Mouse (Mus musculus) liver, adult (tissue): ENCODE results near the gene Coro1a.

Experiments
- GATA4 ChIP-seq: IDR thresholded peaks from 2 replicates; pipeline ENCODE4 v1.6.1; 2014; ENCODE audit warnings: mild to moderate bottlenecking, low read length; ENCODE audit not compliant: insufficient replicate concordance

Gene Coro1a

DNA sequence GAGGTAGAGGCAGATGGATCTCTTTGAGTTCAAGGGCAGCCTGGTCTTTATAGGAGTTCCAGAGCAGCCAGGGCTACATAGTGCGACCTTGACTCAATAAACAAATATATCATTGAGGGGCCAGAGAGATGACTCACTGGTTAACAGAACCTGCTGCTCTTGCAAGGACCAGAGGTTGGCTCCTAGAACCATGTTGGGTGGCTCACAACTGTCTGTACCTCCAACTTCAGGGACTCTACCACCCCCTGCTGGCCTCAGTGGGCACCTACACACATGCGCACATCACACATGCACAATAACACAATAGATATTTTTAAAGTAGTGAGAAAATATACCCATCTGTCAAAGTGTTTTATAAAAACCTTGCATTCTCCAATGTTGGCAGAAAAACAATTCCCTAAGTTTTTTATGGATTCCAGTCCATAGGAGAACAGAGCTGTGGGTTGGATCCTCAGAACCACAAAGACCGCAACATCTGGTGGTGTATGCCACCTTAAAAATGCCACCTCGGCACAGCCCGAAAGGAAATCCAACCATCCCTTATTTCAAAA lies 11.3 kb upstream of the Coro1a start:
- TF ChIP-seq GATA4: no peak

- TF ChIP-seq GATA4: no peak
Observed at GRCm38 (mm10) chr7:126717566-126717965, 10.0 kb upstream of the Coro1a start.

DNA sequence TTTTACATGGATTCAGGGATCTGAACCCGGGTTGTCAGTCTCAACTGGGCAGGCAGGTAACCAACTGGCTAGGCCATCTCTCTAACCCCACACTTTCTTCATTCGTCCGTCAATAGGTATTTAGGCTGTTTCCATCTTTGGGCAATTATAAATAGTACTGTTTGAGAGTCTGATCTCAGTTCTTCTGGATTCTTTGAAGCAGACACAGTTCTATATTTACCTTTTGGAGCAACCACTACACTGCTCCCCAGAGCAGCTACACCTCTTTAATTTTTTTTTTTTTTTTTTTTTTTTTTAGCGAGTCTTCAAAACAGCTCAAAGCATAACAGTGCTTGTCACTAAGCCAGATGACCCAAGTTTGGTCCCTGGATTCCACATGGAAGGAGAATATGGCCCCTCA lies 8.1 kb upstream of the Coro1a start:
- TF ChIP-seq GATA4: no peak

GRCm38 (mm10) chr7:126711910-126712309 lies 4.3 kb upstream of the Coro1a start:
- no peak for TF ChIP-seq GATA4

DNA sequence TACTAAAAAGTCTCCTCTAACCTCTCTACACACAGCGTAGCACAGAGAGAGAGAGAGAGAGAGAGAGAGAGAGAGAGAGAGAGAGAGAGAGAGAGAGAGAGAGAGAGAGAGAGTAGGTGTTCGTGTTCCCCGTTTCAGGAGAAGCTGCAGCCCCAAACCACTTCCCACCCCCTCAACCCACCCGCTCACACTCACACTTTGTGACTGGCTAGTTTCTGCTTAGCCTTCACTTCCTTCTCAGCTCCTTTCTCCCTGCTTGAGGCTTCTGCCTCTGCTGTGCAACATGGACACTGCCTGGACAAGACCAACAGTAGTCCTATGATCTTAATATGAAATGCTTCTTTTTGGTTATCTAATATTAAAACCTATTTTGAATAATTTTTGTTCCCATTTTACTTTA lies 2.7 kb upstream of the Coro1a start:
- no peak for TF ChIP-seq GATA4

- no peak for TF ChIP-seq GATA4
Observed at GRCm38 (mm10) chr7:126708175-126708952, 777 bp upstream of the Coro1a start.

DNA sequence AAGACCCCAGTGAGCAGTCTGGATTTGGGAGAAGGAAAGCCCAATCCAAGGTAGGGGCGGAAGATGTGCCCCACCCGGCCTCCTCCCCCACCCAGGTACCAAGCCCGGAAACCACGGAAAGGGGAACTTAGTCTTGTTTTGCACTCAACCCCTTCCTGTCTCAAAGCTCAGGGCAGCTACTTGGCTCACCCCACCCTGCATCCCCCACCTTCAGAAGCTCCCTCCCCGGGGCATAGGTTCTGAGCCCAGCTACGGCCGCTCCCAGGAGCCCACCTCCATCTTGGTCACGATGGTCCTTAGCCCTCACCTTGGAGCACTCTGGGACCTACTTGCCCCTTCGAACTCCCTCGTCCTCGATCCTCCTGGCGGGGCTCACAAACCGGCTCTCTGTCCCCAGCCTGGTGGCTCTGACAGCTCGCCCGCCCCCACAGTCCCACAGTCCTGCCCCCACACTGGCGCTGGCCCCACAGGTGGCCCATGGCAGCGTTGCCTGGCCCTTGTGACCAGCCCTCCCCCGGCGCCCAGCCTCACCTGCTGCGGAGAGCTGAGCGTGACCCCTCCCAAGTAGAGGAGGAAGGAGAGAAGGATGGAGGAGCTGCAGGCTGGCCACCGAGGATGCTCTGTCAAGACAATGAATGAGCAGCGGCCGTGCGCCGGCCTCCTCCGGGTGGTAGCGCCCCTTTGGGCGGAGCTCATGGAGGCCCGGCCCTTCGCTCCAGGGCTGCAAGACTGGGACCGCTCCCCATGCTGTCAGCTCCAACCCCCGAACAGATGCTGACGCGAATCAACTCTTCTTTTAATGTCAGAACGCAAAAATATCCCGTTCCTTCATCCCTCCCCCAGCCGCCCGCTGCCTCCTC lies 3.2 kb downstream of the Coro1a start:
- TF ChIP-seq GATA4: no peak

- TF ChIP-seq GATA4: no peak
Observed at GRCm38 (mm10) chr7:126703757-126704077, 3.9 kb downstream of the Coro1a start.

GRCm38 (mm10) chr7:126702861-126703756 lies 4.5 kb downstream of the Coro1a start:
- no peak for TF ChIP-seq GATA4

DNA sequence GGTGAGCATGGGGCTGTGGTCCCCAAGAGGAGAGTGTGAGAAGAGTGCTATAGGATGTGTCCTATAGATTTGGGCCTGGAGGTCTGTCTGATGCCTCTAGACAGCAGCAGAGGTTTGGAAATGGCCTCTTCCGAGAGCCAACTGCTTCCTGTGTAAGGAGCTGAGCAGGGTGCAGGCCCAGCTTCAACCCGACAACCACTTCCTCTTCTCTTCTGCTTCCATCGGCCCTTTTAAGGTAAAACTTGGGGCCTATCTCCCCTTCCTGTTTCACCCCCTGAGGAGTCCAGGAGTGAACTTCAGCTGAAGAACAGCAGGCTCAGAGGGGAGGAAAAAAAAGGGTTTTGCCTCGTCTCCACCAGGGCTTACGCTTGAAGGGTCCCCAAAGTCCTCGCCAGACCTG lies 5.2 kb downstream of the Coro1a start:
- TF ChIP-seq GATA4: no peak

- TF ChIP-seq GATA4: no peak
Observed at GRCm38 (mm10) chr7:126701559-126702357, 5.8 kb downstream of the Coro1a start.

GRCm38 (mm10) chr7:126701070-126701469 lies 6.5 kb downstream of the Coro1a start:
- no peak for TF ChIP-seq GATA4

DNA sequence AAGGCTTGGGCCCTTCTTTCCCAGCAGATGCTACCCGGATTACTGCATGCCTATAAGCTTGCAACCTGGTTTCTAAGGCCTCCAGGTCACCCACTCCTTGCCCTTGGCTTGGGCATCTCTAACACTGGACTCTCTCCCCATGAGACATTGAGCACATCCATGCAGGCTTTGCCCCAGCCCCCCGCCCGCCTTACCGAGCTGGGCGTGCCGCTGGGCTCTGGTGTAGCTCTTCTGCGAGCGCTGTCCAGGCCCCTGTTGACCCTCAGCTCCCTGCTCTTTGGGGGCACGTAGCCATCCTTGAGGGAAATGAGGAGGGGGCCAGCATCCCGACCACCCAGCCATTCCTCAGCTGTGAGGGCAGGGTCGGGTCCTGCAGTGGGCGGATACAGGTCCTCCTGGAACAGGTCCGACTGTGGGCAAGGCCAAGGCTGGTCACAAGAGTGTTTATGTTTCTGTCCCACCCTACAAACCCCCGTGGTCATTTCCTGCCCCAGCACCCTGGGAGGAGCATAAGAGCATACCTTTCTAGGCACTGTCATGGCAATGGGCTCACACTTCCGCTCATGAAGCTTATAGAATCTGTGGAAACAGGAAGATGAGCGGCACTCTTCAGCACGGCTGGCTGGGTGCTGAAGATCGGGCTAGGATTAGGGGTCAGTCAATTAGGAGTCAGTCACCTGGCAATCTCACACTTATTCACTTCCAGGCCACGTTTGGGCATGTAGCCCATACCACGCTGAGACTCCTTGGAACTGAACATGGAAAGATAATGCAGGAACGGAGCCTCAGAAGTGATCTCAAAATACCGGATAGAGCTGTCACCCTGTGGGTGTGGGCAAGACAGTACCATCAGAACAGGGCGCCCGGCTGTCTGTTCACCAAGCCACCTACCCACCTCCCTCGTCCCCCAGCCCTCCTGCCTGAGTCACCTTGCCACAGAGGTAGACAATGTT lies 7.2 kb downstream of the Coro1a start:
- TF ChIP-seq GATA4: no peak

GRCm38 (mm10) chr7:126697838-126698237 lies 9.7 kb downstream of the Coro1a start:
- no peak for TF ChIP-seq GATA4

- TF ChIP-seq GATA4: no peak
Observed at GRCm38 (mm10) chr7:126696886-126697285, 10.7 kb downstream of the Coro1a start.
